7 mouse cellular contexts compared by ENCODE assay signal in genomic region chr2:53070607-53071006, GRCm38 (mm10).
A peak's percentile ranks its signal among the peaks of the same experiment; 100 is the strongest.
DNase-seq lines count a peak whose midpoint lies in the region; ATAC-seq and TF ChIP-seq lines count a peak whose summit lies in the region.

No protein-coding gene starts in this region.

- TF ChIP-seq POLR2A in lung, adult 2 months (IDR thresholded peaks at IDR 0.05; ENCODE audit: borderline replicate concordance, extremely low read depth, low read depth, low read length), result no peak
- TF ChIP-seq POLR2A in brain, embryonic 14.5 days (IDR thresholded peaks at IDR 0.05; ENCODE audit: borderline replicate concordance, extremely low read depth, insufficient read depth, insufficient read length, poor library complexity, severe bottlenecking), result no peak

- DNase-seq in lung, adult 18-20 months, result peak; percentile 40 to 60
- no peak for DNase-seq in lung, adult 2 months
- DNase-seq in brain, embryonic 14.5 days (ENCODE audit: low read depth), result peak; percentile 68
- peak; percentile 67 for DNase-seq in gastrocnemius, adult 18-20 months (ENCODE audit: low spot score)
- DNase-seq in kidney, postnatal 0 days (ENCODE audit: low spot score), result peak; percentile 94
- DNase-seq in thymus, postnatal 36 days, result no peak

- H3K36me3 ChIP-seq in kidney, postnatal 0 days (ENCODE audit: insufficient read depth, low read length), result no peaks in the 10 kb centered on the region
- H3K36me3 ChIP-seq in stomach, embryonic 15.5 days, result no peaks in the 10 kb centered on the region

- no peak overlapping the region for H3K4me3 ChIP-seq in lung, adult 2 months (replicated peaks; ENCODE audit: extremely low read depth, low read depth, low read length)
- no peak overlapping the region for H3K4me3 ChIP-seq in kidney, postnatal 0 days (replicated peaks; ENCODE audit: low read depth, low read length)
- no peak overlapping the region for H3K4me3 ChIP-seq in stomach, embryonic 15.5 days (replicated peaks)

- H3K4me1 ChIP-seq in lung, adult 2 months (ENCODE audit: control insufficient read depth, insufficient read depth, low read length), result no peaks in the 10 kb centered on the region; the same call in 1 of the 2 replicates
- H3K4me1 ChIP-seq in kidney, postnatal 0 days (replicated peaks; ENCODE audit: insufficient read depth, low read length), result no peaks in the 10 kb centered on the region
- H3K4me1 ChIP-seq in stomach, embryonic 15.5 days, result peaks cover 4% of the 10 kb centered on the region; the same call in 1 of the 2 replicates

- no peaks in the 10 kb centered on the region for H3K27me3 ChIP-seq in kidney, postnatal 0 days (ENCODE audit: insufficient read depth, low read length)
- H3K27me3 ChIP-seq in stomach, embryonic 15.5 days (replicated peaks), result no peaks in the 10 kb centered on the region

- 3% methylated on average over 1 of the region's 1 CpGs for WGBS in lung, adult 2 months
- WGBS in kidney, postnatal 0 days, result 3% methylated on average over 1 of the region's 1 CpGs
- 5% methylated on average over 1 of the region's 1 CpGs for WGBS in stomach, embryonic 15.5 days

- no peak for TF ChIP-seq CTCF in lung, adult 2 months (IDR thresholded peaks at IDR 0.05; ENCODE audit: insufficient read depth, low read length)
- TF ChIP-seq CTCF in brain, embryonic 14.5 days (IDR thresholded peaks at IDR 0.05; ENCODE audit: borderline replicate concordance, extremely low read depth, insufficient read depth, insufficient read length), result no peak
- TF ChIP-seq CTCF in kidney, postnatal 0 days (IDR thresholded peaks at IDR 0.05; ENCODE audit: low read depth), result no peak

- H3K4me2 ChIP-seq in kidney, postnatal 0 days (ENCODE audit: low read length), result no peak overlapping the region
- H3K4me2 ChIP-seq in stomach, embryonic 15.5 days, result no peak overlapping the region

- no peak overlapping the region for H3K9ac ChIP-seq in kidney, postnatal 0 days (ENCODE audit: low read depth, low read length)
- H3K9ac ChIP-seq in stomach, embryonic 15.5 days, result no peak overlapping the region

- peak; percentile 77 for ATAC-seq in kidney, postnatal 0 days (replicated peaks; ENCODE audit: low FRiP score, low read depth)
- ATAC-seq in stomach, embryonic 15.5 days (ENCODE audit: insufficient read depth, low FRiP score, low read depth), result peak; percentile 78; the same call in 1 of the 2 replicates

- H3K27ac ChIP-seq in kidney, postnatal 0 days, result no peak overlapping the region
- H3K27ac ChIP-seq in stomach, embryonic 15.5 days, result no peak overlapping the region

- H3K9me3 ChIP-seq in kidney, postnatal 0 days (replicated peaks; ENCODE audit: low read length), result no peaks in the 10 kb centered on the region
- no peaks in the 10 kb centered on the region for H3K9me3 ChIP-seq in stomach, embryonic 15.5 days

Comparison
In these comparisons a context has a peak if more than half of its experiments do, and no peak if none do; other contexts are left out.
1. DNase-seq: peak in lung, adult 18-20 months (2 of 2), brain, embryonic 14.5 days (single experiment), gastrocnemius, adult 18-20 months (single experiment) and kidney, postnatal 0 days (single experiment); none in lung, adult 2 months (single experiment) and thymus, postnatal 36 days (0 of 2).